Comparison of ENCODE assay signal across 13 mouse cellular contexts in the genomic region with DNA sequence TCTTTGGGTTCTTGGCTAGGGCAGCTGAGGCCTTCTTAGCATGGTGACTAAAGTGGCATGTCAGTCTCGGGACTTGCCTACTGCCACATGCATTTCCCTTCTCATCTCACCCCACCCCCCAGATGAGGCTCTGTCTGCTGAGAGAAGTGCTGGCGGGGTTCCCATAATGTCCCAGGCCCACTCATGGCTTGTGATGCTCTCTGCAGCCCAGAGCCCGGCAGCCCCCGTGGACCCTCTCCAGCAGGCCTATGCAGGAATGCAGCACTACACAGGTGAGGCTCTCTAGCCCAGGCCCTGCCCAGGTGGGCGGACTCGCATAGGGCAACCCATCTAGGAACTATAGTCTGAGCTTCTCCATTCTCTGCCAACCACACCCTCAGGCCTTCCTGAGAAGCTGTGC. TPM values are rescaled to one million over a fixed set of nuclear protein-coding genes. Genes with fewer than 3 reads are reported as not detected.
DNase-seq lines count a peak whose midpoint lies in the region; ATAC-seq and TF ChIP-seq lines count a peak whose summit lies in the region.
"Had no signal": no experiment of that assay in that cellular context is flagged by ENCODE, and none has a peak within 500 bp of the region (broad histone marks: within the 10 kb centered on the region; RNA-seq: fewer than 3 reads in every experiment).

No protein-coding gene starts in this region.

- no peak for TF ChIP-seq POLR2A in cortical plate, adult 2 months (IDR thresholded peaks at IDR 0.05; ENCODE audit: extremely low read depth, insufficient read depth, low read length)

- no peak for ATAC-seq in hindbrain, embryonic 14.5 days (ENCODE audit: low FRiP score)
- no peak for ATAC-seq in neural tube, embryonic 13.5 days (ENCODE audit: low read depth)
- no peak for ATAC-seq in midbrain, embryonic 13.5 days
- ATAC-seq: Patski had no signal

- peaks cover 77% of the 10 kb centered on the region for H3K4me1 ChIP-seq in hindbrain, embryonic 10.5 days (replicated peaks)
- H3K4me1 ChIP-seq in hindbrain, embryonic 14.5 days (replicated peaks; ENCODE audit: control insufficient read depth, insufficient read depth, low read length): peaks cover 39% of the 10 kb centered on the region
- H3K4me1 ChIP-seq in neural tube, embryonic 13.5 days (replicated peaks): peaks cover 74% of the 10 kb centered on the region
- H3K4me1 ChIP-seq in cortical plate, adult 2 months (ENCODE audit: control insufficient read depth, insufficient read depth, low read length): peaks cover 16% of the 10 kb centered on the region
- peaks cover 91% of the 10 kb centered on the region for H3K4me1 ChIP-seq in midbrain, embryonic 13.5 days (replicated peaks)

- no peak for DNase-seq in hindbrain, embryonic 10.5 days (ENCODE audit: low spot score)
- no peak for DNase-seq in hindbrain, embryonic 14.5 days (ENCODE audit: low spot score)
- no peak for DNase-seq in neural tube, embryonic 10.5 days (ENCODE audit: extremely low spot score, low spot score)
- no peak for DNase-seq in yolk sac, embryonic 10.5 days (ENCODE audit: low spot score)
- DNase-seq: gastrocnemius, postnatal 14 days; kidney, adult 2 months; lung, adult 18-20 months had no signal

- no peak for TF ChIP-seq CTCF in cortical plate, adult 2 months (IDR thresholded peaks at IDR 0.05; ENCODE audit: extremely low read depth, insufficient read depth, low read length)

- no peak overlapping the region for H3K4me3 ChIP-seq in hindbrain, embryonic 10.5 days
- H3K4me3 ChIP-seq in hindbrain, embryonic 14.5 days (replicated peaks; ENCODE audit: low read length): no peak overlapping the region
- no peak overlapping the region for H3K4me3 ChIP-seq in neural tube, embryonic 13.5 days
- no peak overlapping the region for H3K4me3 ChIP-seq in cortical plate, adult 2 months (ENCODE audit: insufficient read depth, low read length)
- no peak overlapping the region for H3K4me3 ChIP-seq in midbrain, embryonic 13.5 days (replicated peaks)
- H3K4me3 ChIP-seq: limb, embryonic 15.5 days had no signal

- H3K27ac ChIP-seq in hindbrain, embryonic 10.5 days: 0 out of 2 replicates have a peak overlapping the region, but pooled peaks have one; percentile 1
- no peak overlapping the region for H3K27ac ChIP-seq in hindbrain, embryonic 14.5 days
- no peak overlapping the region for H3K27ac ChIP-seq in neural tube, embryonic 13.5 days (replicated peaks)
- H3K27ac ChIP-seq in cortical plate, adult 2 months (ENCODE audit: insufficient read depth, low read length): peak overlapping the region; percentile 31; the same call in 1 of the 2 replicates
- H3K27ac ChIP-seq in midbrain, embryonic 13.5 days: 0 out of 2 replicates have a peak overlapping the region, but pooled peaks have one; percentile 20
- H3K27ac ChIP-seq: limb, embryonic 15.5 days had no signal

- no peak overlapping the region for H3K4me2 ChIP-seq in hindbrain, embryonic 14.5 days (replicated peaks)
- no peak overlapping the region for H3K4me2 ChIP-seq in neural tube, embryonic 13.5 days
- H3K4me2 ChIP-seq in midbrain, embryonic 13.5 days (replicated peaks): no peak overlapping the region
- H3K4me2 ChIP-seq: limb, embryonic 15.5 days had no signal

- peaks cover 73% of the 10 kb centered on the region for H3K36me3 ChIP-seq in hindbrain, embryonic 10.5 days
- peaks cover 85% of the 10 kb centered on the region for H3K36me3 ChIP-seq in hindbrain, embryonic 14.5 days (replicated peaks; ENCODE audit: control insufficient read depth, insufficient read depth)
- H3K36me3 ChIP-seq in neural tube, embryonic 13.5 days: peaks cover 85% of the 10 kb centered on the region
- peaks cover 79% of the 10 kb centered on the region for H3K36me3 ChIP-seq in midbrain, embryonic 13.5 days

- no peak overlapping the region for H3K9ac ChIP-seq in hindbrain, embryonic 14.5 days
- 0 out of 2 replicates have a peak overlapping the region, but pooled peaks have one; percentile 12 for H3K9ac ChIP-seq in neural tube, embryonic 13.5 days
- H3K9ac ChIP-seq in midbrain, embryonic 13.5 days (replicated peaks): peak overlapping the region; percentile 37; the same call in 1 of the 2 replicates
- H3K9ac ChIP-seq: limb, embryonic 15.5 days had no signal

- WGBS in hindbrain, embryonic 10.5 days: 81% methylated on average over 6 of the region's 6 CpGs
- 76% methylated on average over 6 of the region's 6 CpGs for WGBS in hindbrain, embryonic 14.5 days
- WGBS in neural tube, embryonic 13.5 days: 80% methylated on average over 6 of the region's 6 CpGs
- 84% methylated on average over 6 of the region's 6 CpGs for WGBS in midbrain, embryonic 13.5 days

- H3K27me3 ChIP-seq in hindbrain, embryonic 10.5 days (ENCODE audit: insufficient read depth, poor library complexity, severe bottlenecking): no peaks in the 10 kb centered on the region
- H3K27me3 ChIP-seq in hindbrain, embryonic 14.5 days (ENCODE audit: control insufficient read depth, insufficient read depth, low read length): no peaks in the 10 kb centered on the region
- H3K27me3 ChIP-seq in neural tube, embryonic 13.5 days: no peaks in the 10 kb centered on the region
- no peaks in the 10 kb centered on the region for H3K27me3 ChIP-seq in midbrain, embryonic 13.5 days
- H3K27me3 ChIP-seq: Patski had no signal

- no peaks in the 10 kb centered on the region for H3K9me3 ChIP-seq in hindbrain, embryonic 10.5 days
- no peaks in the 10 kb centered on the region for H3K9me3 ChIP-seq in hindbrain, embryonic 14.5 days (ENCODE audit: control insufficient read depth, low read length)
- H3K9me3 ChIP-seq in neural tube, embryonic 13.5 days: no peaks in the 10 kb centered on the region
- no peaks in the 10 kb centered on the region for H3K9me3 ChIP-seq in midbrain, embryonic 13.5 days
- H3K9me3 ChIP-seq: limb, embryonic 15.5 days had no signal

RNA-seq across cellular contexts. Expression of a gene that starts 7.4 kb away (rescaled TPM):
- polyA plus RNA-seq in hindbrain, embryonic 10.5 days (2016; fragmentation: Nextera tagmentation; extraction: Ambion mirVana): 6.5 and 19.3 TPM in 2 replicates
- 15.8 and 24.9 TPM in 2 replicates for polyA plus RNA-seq in hindbrain, embryonic 14.5 days (2014; fragmentation: Nextera tagmentation; extraction: Ambion mirVana)
- 11.9 and 18.3 TPM in 2 replicates for polyA plus RNA-seq in neural tube, embryonic 13.5 days (2015; fragmentation: Nextera tagmentation; extraction: Ambion mirVana)
- polyA plus RNA-seq in cortical plate, adult 2 months (2012; rRNA removed): 3.2 and 4.1 TPM in 2 replicates
- 24.3 and 26.1 TPM in 2 replicates for polyA plus RNA-seq in midbrain, embryonic 13.5 days (2015; fragmentation: Nextera tagmentation; extraction: Ambion mirVana)

RNA-seq across cellular contexts. Expression of a gene that starts 9.5 kb away (rescaled TPM):
- 69.3 and 136 TPM in 2 replicates for polyA plus RNA-seq in hindbrain, embryonic 10.5 days (2016; fragmentation: Nextera tagmentation; extraction: Ambion mirVana)
- polyA plus RNA-seq in hindbrain, embryonic 14.5 days (2014; fragmentation: Nextera tagmentation; extraction: Ambion mirVana): 182 and 237 TPM in 2 replicates
- polyA plus RNA-seq in neural tube, embryonic 13.5 days (2015; fragmentation: Nextera tagmentation; extraction: Ambion mirVana): 246 and 259 TPM in 2 replicates
- 314 and 357 TPM in 2 replicates for polyA plus RNA-seq in cortical plate, adult 2 months (2012; rRNA removed)
- 396 and 399 TPM in 2 replicates for polyA plus RNA-seq in midbrain, embryonic 13.5 days (2015; fragmentation: Nextera tagmentation; extraction: Ambion mirVana)

RNA-seq across cellular contexts. Expression of a gene that starts 43.9 kb away (rescaled TPM):
- polyA plus RNA-seq in hindbrain, embryonic 10.5 days (2016; fragmentation: Nextera tagmentation; extraction: Ambion mirVana): 0.26 and 0.98 TPM in 2 replicates
- polyA plus RNA-seq in hindbrain, embryonic 14.5 days (2014; fragmentation: Nextera tagmentation; extraction: Ambion mirVana): 0.89 and 1.2 TPM in 2 replicates
- 0.88 and 1.4 TPM in 2 replicates for polyA plus RNA-seq in neural tube, embryonic 13.5 days (2015; fragmentation: Nextera tagmentation; extraction: Ambion mirVana)
- 0.15 and 0.25 TPM in 2 replicates for polyA plus RNA-seq in cortical plate, adult 2 months (2012; rRNA removed)
- 0.89 and 1.2 TPM in 2 replicates for polyA plus RNA-seq in midbrain, embryonic 13.5 days (2015; fragmentation: Nextera tagmentation; extraction: Ambion mirVana)
- polyA plus RNA-seq: embryonic facial prominence, embryonic 11.5 days had no signal

RNA-seq across cellular contexts. Expression of a gene that starts 44.5 kb away (rescaled TPM):
- 71.3 and 73.4 TPM in 2 replicates for polyA plus RNA-seq in hindbrain, embryonic 10.5 days (2016; fragmentation: Nextera tagmentation; extraction: Ambion mirVana)
- polyA plus RNA-seq in hindbrain, embryonic 14.5 days (2014; fragmentation: Nextera tagmentation; extraction: Ambion mirVana): 58.4 and 59.9 TPM in 2 replicates
- 58.6 and 62.2 TPM in 2 replicates for polyA plus RNA-seq in neural tube, embryonic 13.5 days (2015; fragmentation: Nextera tagmentation; extraction: Ambion mirVana)
- polyA plus RNA-seq in cortical plate, adult 2 months (2012; rRNA removed): 46.0 and 47.9 TPM in 2 replicates
- 61.3 and 63.2 TPM in 2 replicates for polyA plus RNA-seq in midbrain, embryonic 13.5 days (2015; fragmentation: Nextera tagmentation; extraction: Ambion mirVana)

Comparison
In these comparisons a context has a peak if more than half of its experiments do, and no peak if none do; other contexts are left out.
1. H3K27ac ChIP-seq: peak in hindbrain, embryonic 10.5 days (single experiment), cortical plate, adult 2 months (single experiment) and midbrain, embryonic 13.5 days (single experiment); none in hindbrain, embryonic 14.5 days (single experiment) and neural tube, embryonic 13.5 days (single experiment).